Mouse (Mus musculus) embryo, embryonic 10.5 days (tissue): Measurements from ENCODE around the gene Ugt1a2.

Source experiments
- DNase-seq: peaks from one replicate; pipeline ENCODE4 v3.0.0-alpha.2; 2015; ENCODE audit warnings: low spot score

The Ugt1a2 gene

DNA sequence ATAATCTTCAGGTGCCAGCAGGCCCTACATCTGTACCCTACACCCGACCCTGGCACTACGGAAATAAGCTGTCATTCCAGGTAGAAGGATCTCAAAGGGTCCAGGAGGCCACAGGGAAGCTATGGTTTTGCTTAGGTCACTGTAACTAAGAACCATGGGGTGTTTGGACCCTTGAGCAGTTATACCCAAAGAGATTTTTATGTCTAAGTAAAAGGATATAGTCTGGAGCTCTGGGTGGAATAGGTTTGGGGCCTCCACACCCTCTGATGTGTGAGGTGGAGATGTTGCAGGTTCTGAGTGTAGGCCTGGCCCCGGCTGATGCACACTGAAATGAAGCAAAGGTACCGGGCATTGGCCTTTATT lies 33.8 kb downstream of the Ugt1a2 start:
- no peak for DNase-seq

DNA sequence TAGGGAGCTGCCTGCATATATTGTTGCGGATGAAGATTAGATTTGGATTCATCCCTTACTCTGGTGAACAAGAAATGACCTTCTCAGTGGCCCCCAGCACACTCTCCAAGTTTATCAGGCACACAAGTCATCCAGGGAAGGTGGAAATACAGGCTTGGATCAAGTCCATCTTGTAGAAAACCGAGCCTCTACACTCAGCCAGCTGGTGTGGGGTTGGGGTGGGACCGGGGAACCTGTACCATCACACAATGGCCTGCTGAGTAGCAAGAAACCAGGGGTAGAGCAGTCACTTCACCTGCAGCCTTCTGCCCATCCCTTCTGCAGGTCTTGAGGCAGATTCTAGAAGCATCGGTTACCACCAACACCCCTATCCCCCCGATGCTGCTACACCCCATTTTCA lies 34.2 kb downstream of the Ugt1a2 start:
- DNase-seq = no peak

DNA sequence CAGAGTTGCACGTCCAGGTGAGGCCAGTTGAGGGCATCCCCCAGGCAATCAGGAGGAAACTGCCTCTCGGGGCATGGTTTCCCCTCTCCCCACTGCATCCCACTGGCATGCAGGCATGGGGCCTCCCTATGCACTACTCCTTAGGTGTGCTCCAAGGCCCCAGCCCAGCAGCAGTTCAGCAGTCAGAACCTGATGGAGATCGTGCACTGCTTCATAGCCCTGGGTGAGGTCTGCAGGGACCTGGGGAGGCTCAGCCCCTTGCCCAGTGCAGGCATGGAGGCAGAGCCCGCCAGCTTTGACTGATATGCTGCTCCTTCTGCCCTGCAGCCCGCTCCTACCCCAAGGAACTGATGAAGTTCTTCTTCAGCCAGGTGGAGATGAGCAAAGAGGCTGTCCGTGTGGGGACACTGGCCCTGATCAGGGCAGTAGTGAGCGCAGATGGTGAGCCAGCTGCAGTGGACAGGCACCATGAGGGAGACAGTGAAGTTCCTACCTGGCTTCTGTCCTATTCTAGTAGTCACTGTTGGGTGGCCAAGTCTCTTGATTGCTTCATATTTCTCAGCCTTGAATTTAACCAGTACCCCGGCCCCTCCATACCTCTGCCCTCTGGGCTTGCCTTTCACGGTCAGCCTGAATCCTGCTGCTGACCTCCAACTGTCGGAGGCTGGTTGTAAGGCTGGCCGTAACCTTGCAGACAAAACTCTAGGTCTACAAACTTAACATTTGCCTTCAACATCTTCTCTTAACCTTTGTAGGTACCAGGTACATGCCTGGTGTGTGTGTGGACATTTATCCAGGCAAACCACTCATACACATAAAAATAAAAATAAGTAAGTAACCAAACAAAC lies 34.9 kb downstream of the Ugt1a2 start:
- no peak for DNase-seq

DNA sequence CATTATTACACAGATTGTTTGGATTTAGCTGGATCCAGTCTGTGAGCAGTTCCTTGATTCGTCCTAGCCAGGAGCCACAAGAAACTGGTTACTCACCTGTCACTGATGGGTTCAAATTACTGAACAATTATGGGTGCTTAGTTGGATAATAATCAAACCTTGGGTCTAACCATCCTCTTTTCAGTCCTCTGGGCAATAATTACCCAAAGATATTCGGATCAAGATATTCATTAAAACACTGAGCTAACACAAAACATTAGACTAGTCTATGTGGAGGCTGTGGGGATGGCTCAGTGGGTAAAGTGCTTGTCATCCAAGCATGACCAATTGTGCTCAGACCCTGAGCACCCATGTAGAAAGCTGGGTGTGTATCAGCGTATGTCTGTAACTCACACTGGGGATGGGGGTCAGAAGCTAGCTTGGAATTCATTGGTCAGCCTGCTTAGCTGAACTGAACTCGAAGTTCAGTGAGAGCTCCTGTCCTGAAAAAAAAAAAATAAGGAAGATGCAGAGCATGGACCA lies 35.6 kb downstream of the Ugt1a2 start:
- DNase-seq = no peak

DNA sequence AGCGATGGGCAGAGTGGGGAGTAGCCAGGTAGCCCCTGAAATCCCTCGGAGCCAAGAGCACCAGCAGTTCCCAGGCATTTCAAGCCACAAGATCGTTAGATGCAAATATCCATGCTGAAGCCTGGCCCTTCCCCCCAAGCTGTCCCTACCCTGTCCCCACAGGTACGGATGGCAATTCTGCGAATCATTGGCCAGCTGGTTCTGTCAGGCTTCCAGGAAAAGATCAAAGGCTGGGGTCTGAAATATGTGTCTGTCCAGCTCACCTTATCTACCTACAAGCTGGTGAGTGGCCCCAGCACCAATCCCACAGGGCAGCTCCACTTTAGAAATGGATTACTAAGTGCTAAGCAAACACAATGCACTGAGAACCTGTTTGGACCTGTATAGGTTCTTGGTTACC lies 36.9 kb downstream of the Ugt1a2 start:
- no peak for DNase-seq

DNA sequence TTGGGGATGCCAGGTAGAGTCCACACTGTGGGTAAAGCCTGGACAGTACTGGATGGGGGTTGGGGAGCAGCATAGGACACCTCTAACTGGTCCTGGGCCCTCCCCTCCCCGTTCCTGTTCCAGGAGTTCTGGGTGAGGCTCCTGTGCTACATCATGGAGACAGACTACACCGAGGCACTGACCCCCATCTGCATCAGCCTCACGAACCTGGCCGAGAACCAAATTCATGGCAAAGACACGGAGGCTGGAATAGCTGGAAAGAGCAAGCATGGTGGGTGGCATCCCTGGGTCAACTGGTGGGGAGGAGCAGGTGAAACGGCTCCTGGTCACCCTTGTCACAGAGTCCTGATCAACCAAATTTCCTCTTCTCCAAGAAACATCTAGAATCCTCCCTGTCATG lies 38.4 kb downstream of the Ugt1a2 start:
- DNase-seq = no peak

DNA sequence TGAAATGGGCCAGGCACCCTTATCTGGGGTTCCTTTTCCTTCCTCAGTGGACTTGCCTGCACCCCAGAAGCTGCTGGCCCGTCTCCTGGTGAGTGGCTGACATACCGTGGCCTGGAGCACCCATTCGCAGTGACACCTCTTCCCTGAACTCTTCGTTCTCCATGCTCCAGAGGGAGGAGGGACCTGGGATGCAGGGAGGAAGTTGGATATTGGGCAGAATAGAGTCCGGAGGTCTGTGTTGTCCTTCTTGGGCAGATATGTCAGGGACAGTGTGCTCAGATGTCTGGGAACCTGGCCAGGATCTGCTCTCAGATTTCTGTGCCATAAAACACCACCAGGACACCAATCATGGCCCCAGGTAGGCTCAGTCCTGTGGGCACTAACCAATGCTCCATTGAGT lies 39.7 kb downstream of the Ugt1a2 start:
- no peak for DNase-seq

DNA sequence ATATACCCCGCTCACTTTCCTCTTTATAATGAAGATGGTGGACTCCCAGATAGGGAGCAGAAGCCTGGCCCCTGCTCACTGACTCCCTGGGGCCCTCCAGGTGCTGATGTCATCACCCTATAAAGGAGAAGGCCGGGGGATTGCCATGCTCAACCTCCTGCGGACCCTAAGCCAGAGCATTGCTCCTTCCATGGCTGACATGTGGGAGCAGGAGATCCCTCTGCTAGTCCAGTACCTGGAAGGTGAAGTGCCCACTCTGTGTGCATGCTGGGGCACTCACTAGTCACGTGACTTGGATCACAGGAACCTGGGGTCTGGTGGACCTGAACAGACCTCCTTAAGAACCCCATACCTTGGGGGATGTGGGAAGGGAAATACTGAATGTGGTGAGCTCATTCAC lies 40.2 kb downstream of the Ugt1a2 start:
- DNase-seq = no peak

DNA sequence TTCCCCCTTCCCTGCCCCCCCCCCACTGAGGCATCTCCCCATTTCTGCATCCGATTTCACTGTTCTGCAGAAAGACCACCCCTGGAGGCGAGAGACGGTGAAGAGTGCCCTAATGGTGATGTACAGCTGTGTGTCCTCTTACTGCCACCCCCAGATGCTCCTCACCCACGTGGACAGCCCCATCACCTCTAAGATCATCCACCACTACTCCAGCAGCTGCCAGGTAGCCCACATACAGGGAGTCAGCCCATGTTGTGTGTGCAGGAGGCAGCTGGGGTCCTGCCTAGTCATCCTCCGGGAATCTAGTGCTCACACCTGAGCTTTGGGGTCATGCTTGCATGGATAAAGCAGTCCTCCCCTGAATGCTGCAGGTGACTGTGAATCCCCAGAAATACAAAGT lies 43.5 kb downstream of the Ugt1a2 start:
- no peak for DNase-seq

DNA sequence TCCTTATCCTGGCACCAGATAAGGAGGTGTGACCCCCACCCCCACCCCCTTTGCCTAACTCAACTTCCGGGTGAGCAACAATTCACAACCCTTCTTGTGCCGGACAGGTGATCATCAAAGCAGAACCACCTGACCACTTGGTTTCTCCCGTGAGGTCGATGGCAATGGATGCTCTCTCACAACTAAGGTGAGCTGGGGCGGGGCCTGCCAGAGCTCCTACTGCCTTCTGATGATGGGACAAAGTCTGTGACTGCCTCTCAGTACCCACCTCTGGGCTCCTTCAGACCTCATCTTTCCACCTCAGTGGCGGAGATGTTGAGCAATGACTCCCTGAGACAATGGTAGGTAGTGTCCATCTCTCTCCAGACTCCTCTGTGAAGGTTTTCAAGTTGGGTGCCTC lies 45.5 kb downstream of the Ugt1a2 start:
- DNase-seq = no peak

DNA sequence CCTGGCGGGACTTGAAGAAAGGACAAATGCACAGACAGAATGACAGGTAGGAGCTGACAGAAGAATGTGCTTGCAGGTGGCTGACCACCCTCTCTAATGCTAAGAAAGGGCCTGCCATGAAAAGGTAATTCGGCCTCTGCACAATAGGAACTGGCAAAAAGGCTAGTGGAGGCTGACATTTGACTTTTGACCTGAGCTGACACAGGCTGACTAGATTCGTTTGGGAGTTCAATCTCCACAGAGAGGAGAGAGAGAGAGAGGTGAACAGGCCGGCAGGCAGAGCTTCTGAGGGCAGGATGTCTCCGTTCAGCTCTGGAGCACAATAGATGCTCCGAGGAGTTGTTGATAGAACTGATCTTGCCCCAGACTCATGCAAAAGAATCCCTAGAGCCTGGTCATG lies 46.0 kb downstream of the Ugt1a2 start:
- DNase-seq = no peak

DNA sequence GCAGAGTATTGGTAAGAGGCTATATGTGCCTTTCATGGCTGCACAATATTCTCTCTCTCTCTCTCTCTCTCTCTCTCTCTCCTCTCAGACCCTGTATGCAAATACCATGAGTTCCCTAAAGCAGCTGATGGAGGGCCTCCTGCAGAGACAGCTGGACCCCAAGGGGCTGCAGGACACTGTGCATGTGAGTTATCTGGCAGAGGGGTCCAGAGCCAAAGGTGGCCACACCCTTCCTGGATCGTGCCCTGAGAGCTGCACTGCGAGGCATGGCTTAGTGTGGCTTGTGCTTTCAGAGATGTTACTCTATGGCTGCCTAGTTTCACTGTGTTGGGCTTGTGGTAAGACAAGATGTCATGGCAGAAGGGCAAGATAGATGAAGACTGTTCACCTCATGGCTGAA lies 47.3 kb downstream of the Ugt1a2 start:
- DNase-seq = no peak

DNA sequence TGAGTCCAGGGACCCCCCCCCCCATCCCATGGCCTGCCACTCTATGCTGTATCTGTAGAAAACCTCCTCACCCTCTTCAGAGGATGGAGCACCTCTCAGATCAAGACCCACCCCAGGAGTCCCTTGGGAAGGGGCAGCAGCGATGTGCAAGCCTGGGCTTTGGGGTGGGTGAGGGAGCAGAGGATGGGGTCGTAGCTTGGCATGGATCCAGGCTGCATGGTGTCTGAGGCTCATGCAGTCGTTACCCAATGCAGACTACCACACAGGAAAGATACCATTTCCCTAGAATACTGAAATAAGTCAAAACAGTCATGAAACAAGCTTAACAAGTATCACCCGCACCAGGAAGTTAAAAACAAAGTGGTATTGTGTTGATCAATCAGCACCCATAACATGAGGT lies 48.3 kb downstream of the Ugt1a2 start:
- no peak for DNase-seq

DNA sequence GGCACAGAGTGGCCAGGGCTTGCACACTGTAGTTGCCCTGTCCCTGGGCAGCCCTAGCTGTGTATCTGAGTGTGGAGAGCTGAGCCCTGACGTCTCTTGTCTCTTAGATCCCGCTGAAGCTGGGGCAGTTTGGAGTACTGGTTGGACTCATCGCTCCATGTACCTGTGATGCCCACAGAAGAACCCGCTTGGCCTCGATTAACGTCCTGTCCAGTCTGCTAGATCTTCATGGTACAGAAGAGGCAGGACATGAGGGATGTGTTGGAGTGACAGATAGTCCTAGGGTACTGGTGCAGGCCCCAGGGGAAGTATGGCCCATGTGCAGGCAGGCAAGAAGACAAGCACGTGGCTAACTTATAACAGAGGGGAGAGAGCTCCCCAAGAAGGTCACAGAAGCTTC lies 49.2 kb downstream of the Ugt1a2 start:
- DNase-seq = no peak

DNA sequence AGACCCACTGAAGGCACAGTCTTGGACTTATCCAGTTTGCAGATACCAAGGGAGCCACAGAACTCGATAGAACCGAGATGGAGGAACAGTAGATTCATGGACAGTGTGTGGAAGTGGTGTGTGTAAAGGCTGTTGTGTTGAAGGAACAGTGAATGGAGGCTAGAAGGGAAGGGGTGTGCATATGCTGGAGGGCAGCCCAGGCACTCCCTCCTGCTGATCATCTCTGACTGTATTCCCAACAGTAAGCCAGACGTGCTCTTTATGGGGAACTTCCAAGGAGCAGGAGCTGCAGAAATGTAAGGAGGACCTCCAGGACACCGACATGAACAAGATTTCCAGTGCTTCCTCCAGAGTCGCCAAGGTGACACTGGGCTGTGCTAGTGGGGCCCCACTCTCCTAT lies 49.6 kb downstream of the Ugt1a2 start:
- no peak for DNase-seq

DNA sequence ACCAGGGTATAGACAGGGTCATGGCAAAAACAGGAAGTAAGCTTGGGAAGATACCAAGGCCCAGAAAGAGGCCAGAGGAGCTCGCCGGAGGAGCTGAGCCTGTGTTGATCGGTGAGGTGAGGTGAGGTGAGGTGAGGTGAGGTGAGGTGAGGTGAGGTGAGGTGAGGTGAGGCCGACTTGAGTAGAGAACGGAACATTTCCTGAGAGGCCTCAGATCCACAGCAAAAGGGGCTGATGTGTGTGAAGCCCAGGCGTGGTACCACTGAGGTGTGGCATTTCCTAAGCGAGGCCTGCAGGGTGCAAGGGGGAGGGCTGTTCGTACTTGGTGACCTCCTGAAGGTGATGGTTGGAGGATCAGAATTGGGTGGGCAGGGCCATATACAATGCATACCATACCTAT lies 52.7 kb downstream of the Ugt1a2 start:
- no peak for DNase-seq

DNA sequence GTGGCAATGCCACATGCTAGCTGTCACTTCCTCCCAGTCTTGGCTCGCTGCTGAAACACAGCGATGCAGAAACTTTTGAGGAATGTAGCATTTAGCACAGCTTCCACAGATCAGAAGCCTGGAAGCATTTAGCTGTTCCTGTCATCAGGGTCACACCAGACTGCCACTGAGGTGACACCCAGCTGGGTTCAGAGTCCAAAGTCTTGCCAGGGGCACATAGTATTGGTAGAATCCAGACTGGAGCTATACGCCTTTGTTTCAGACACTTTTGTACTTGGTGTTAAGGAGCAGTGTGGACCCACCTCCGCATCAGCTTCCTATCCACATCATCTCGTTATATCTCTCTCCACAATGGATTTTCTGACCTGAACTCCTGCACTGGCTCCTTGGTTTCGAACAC lies 53.1 kb downstream of the Ugt1a2 start:
- DNase-seq = no peak

DNA sequence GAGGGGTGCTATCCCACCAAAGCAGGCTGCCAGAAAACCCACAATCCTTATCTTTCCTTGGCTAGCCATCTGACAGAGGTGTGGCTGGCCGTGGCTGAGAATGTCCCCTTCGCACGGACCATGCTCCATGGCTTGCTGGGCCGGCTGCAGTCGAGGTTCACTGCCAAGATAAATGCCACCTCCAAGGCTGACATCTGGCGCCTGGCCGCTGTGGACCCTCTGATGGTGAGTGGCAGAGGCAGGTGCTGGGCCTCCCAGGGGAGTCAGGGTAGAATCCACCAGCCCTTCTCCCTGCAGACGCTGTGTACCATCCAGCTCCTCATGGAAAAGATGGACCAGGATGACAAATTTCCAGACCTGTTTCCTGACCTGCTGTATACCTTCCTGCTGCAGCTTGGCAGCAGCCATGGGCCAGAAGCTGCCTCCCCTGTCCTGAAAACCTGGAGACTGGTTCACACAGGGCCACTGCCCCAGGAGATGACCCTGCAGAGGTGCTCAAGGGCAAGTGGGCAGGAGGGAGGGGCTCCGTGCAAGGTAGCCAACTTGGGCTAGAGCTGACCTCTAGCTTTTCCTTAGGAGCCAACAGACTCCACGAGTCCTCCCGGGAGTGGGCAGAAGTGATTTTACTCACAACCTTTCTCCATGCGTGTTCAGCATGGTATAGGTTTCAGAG lies 54.5 kb downstream of the Ugt1a2 start:
- DNase-seq = no peak

DNA sequence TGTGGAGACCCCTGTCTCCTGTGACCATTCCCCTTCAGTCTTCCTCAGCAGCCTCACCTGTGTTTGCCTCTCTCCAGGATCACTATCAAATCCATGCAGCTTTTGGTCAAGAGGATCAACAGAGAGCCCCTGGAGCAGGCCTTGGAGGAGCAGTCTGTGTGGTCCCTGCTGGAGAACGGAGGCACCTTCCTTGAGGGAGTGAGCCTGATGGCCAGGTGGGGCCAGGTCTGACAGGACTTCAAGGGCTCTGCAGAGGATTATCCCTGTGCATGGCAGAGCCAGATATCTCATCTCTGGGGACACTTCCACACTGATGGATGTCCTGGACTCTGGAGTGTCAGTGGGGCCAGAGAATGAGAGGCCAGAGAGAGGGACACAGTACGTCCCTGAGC lies 55.1 kb downstream of the Ugt1a2 start:
- no peak for DNase-seq

DNA sequence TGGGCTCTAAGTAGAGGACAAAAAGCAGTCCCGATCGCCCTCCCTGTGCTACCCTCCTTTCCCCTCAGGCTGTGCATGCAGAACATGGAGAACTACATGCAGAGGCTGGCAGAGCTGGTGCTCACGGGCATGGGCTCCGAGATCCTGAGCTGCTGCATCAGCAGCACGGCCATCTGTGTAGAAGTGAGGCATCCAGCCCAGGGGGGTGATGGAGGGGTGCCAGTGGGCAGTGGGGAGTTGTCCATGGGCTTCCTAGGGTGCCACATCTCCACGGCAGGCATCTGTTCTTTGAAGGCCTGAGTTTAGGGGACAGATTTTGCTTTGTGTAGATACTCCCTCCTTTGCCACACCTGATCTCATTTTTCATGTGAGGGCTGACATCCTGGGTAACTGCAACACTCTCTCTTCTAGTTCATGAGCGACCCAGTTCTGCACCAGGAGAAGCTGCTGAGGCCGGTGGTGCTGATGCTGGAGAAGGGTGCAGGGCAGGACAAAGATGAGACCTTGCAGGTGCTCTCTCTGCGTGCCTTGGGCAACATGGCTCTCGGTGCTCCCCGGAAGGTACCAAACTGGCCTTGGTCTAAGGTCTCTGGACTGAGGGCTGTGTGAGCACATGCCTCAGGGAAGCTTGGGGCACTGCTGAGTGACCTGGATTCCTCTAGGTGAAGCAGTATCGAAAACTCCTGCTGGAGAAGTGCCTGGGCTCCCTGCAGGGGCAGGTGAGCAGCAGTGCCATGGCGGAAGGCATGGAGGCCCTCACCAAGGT lies 55.8 kb downstream of the Ugt1a2 start:
- DNase-seq = no peak

DNA sequence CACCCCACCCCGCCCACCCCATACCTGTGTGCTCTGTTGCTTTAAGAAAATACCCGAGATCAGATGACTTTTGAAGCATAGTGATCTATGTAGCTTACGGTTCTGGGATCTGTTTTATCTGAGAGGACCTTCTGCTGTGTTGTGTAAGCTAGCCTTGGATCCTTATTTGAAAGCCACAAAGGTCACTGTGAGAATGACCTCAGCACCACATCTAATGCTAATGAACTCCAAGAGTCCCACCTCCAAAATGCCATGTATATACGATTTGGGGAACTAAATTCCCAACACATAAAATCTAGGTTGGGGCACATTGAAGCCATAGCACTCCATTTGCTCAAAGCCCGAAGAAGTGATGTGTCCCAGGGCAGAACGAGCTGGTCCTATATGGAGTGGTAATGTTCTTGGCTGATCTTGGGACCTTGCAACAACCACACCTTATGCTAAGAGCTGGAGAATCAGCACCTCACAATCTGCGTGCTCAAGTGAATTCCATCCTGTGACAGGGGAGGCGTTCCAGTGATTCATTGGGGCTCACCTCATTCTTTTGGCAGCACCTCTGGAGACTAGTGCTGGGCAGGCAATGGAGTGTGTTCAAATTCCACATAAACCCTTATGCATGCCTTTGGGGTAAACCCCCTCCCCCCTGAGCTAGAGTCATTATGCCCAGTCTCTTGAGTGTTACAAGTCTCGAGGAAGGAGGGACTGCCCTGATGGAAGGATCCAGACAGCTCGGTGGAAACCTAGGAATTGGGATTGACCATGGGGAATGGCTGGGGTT lies 56.7 kb downstream of the Ugt1a2 start:
- no peak for DNase-seq

DNA sequence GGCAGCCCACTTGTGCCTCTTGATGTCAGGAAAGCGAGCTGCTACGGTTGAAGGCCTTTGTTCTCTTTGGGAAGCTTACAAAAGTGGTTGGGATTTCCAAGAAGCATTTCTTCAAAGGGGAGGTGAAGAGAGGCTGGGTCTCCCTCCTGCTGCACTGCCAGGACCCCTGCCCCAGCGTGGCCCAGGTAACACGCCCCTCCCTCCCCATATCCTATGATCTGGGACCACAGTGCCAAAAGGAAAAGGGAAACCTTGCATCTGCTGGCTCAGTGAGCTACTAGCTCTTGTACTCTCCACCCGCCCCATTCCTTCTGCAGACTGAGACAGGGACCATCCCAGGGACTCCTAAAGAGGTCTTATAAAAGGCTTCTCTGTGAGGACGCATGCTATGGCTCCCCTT lies 57.3 kb downstream of the Ugt1a2 start:
- no peak for DNase-seq
